Mouse (Mus musculus) lung, adult 18-20 months (tissue): ENCODE measurements at regions not wholly inside any gene's neighbourhood (a gene's known extent, or its start where the extent isn't known, plus 50 kb on each side); places are given as distances from the start of the nearest gene placed in this dataset.
"Not testable (repeated sequence)": the region's sequence is repeated elsewhere in the genome, so short reads cannot be mapped to it uniquely, and the experiment has no call there.

Experiments used
- DNase-seq, 2 experiments: peaks; one replicate each; pipeline ENCODE4 v3.0.0; 2022; ENCODE audit warnings: mixed read lengths in 2 of 2

- not testable (repeated sequence) for DNase-seq
Measured at GRCm38 (mm10) chr2:116526203-116526602, 352.3 kb upstream of the Tmco5 start.

DNA sequence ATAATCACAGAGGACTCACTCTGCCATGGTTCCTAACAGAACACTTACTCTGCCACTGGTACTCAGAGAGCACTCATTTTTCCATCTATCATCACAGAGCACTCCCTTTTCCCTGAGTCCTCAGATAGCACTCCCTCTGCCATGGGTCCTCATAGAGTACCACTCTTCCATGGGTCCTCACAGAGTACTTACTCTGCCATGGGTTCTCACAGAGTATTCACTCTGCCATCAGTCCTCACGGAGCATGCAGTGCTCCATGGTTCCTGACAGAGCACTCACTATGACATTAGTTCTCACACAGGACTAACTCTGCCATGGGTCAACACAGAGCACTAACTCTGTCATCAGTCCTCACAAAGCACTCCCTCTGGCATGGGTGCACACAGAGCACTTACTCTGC, 342.0 kb upstream of the Tmco5 start:
- peak in 1 of 2 experiments; percentile 0 for DNase-seq

DNA sequence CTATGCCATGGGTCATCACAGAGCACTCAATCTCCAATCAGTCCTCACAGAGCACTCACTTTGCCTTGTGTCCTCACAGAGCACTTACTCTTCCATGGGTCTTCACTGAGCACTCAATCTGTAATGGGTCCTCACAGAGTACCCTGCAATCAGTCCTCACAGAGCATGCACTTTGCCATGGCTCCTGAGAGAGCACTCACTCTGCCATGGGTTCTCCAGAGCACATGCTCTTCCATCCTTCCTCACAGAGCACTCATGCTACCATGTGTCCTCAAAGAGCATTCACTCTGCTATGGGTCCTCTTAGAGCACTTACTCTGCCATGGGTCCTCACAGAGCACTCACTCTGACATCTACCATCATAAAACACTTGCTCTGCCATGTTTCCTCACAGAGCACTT, 319.1 kb upstream of the Tmco5 start:
- no peak for DNase-seq

GRCm38 (mm10) chr2:116583989-116584388, 294.5 kb upstream of the Tmco5 start:
- no peak for DNase-seq

DNA sequence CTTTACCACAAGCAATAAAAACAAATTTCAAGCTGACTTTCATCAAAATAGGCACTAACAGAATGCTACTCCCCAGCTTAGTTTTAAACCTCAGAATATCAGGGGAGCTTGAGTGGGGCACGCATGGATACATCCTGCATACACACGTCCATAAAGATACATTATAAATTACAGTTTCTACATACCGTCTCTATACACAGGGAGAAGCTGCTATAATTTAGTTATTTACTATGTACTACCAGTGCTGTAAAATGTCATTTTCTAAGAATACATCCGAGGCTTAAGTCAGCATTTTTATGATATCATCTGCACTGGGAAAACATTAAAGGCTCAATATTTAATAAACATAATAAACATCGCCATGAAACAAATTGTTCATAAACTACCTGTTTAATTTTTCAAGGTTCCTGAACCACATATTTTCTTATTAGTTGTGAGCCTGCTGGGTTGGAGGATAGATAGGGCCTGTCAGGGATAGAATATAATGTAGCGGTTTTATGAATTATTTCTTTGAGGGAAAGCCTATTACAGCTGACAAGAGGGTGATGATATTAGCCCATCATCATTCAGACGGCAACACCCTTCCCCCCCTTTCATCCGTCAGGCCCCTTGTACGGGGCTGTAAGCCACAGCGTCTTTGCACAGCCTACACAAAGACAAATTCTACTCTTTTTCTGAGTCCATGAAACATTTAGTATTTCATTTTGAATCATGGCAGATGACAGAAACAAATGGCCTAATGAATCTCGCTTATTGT, 292.1 kb upstream of the Tmco5 start:
- no peak for DNase-seq

DNA sequence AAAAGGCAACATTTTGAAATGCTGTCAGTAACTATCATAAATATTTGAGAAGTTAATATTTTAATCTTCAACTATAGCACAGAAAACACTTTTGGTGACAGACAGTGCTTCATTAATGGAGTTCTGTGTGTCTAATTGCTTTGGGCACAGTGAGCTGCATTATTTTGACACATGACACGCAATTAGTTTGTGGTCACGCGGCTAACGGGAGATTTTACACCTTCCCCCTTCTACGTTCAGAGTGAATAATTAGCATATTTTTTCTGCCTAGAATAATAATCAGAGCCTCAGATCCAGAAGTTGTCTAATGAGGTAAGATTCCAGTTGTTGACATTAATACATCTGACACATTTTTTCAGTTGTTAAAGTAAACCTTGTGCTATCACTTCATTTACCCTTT, 272.6 kb upstream of the Tmco5 start:
- DNase-seq, result no peak

DNA sequence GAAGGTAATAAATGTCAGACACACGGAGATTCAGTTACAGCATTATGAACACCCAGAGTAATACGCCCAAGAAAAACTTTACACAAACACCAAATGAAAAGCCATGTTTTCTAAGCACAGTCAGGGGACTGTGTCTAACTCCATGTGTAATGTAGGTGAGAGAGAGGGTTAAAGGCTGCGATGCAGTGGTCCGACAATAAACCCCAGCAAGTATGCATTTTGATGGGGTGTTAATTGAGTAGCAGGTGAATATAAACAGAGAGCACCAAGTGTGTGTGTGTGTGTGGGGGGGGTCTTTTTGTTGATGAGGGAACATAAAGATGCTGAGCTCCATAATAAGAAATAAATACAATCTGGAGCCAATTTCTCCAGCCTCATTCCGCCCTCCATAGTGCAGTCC, 238.6 kb upstream of the Tmco5 start:
- DNase-seq, result no peak

GRCm38 (mm10) chr2:116652106-116652505, 226.4 kb upstream of the Tmco5 start:
- DNase-seq, result no peak

- no peak for DNase-seq
Measured at GRCm38 (mm10) chr2:116685756-116686155, 192.7 kb upstream of the Tmco5 start.

- no peak for DNase-seq
Measured at GRCm38 (mm10) chr2:116697542-116697941, 180.9 kb upstream of the Tmco5 start.

DNA sequence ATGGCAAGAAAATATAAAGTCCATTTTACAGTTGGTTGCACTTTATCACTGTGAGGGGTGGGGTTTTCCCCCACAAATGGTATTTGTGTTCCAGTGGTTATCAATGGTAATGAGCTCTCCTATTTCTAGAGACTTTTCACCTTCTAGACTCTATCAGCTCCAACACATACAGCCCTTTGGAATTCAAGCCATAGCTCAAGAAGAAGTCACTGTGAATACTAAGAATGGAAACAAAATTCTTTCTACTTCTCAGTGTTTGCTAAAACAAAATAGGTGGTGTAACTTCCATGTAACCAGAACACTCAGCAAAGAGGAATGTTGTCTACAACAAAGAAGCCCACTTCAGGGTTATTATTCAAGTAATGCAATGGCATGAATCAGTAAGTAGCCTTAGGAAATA, 173.8 kb upstream of the Tmco5 start:
- DNase-seq, result no peak

GRCm38 (mm10) chr2:116709608-116710007, 168.9 kb upstream of the Tmco5 start:
- DNase-seq, result no peak

- no peak for DNase-seq
Measured at GRCm38 (mm10) chr2:116716529-116717201, 161.8 kb upstream of the Tmco5 start.

DNA sequence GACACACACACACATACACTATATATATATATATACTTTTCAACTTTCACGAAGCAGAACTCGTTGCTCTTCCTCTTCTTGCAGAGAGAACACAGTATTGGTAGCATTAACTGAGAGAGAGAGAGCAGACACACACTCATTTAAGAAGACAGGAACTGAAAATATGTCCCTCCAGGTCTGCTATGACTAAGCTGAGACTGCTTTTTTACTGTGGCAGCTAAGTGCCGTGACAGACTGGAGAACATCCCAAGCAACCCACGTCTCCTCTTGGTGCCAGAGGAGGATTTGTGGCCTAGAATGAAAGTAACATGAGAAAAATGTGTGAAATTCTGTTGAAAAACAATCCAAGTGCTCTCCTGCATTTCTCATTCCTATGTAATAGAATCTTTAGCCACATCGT, 159.9 kb upstream of the Tmco5 start:
- no peak for DNase-seq

- no peak for DNase-seq
Measured at GRCm38 (mm10) chr2:116727591-116727990, 150.9 kb upstream of the Tmco5 start.

DNA sequence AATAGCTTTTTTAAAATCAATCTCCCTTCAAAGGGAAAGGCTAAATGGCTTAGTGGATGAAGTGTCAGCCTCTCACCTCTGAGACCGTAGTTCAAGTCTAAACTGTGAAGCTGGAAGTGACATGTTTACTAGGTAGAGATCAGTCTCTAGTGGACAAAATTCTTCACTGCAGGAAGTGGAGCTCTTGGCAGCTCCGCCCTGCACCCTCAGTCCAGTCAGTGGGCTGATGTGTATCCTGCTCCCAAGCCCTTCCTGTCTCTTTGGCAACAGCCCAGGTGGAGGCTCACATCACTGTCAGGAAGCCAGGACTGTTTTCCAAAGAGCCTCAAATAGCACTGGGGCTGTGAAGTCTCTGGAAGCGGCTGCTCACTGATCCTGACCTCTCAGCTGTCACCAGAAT, 142.8 kb upstream of the Tmco5 start:
- DNase-seq, result peak; percentile 10 to 11

- DNase-seq, result no peak
Measured at GRCm38 (mm10) chr2:116768459-116769047, 109.9 kb upstream of the Tmco5 start.

GRCm38 (mm10) chr2:116769186-116769585, 109.3 kb upstream of the Tmco5 start:
- no peak for DNase-seq

GRCm38 (mm10) chr2:116772569-116772968, 105.9 kb upstream of the Tmco5 start:
- no peak for DNase-seq

GRCm38 (mm10) chr2:116800141-116800540, 78.3 kb upstream of the Tmco5 start:
- DNase-seq, result no peak

- DNase-seq, result no peak
Measured at GRCm38 (mm10) chr2:116801578-116801977, 76.9 kb upstream of the Tmco5 start.

- DNase-seq, result no peak
Measured at GRCm38 (mm10) chr2:116807207-116807606, 71.3 kb upstream of the Tmco5 start.

GRCm38 (mm10) chr2:116807636-116808035, 70.9 kb upstream of the Tmco5 start:
- DNase-seq, result no peak

GRCm38 (mm10) chr2:116808113-116808512, 70.4 kb upstream of the Tmco5 start:
- no peak for DNase-seq
